Mouse (Mus musculus) E14TG2a.4 (cell line): ENCODE measurements around the gene Zfp212.
A peak's percentile ranks its signal among the peaks of the same experiment; 100 is the strongest.
"Not testable (repeated sequence)": the region's sequence is repeated elsewhere in the genome, so short reads cannot be mapped to it uniquely, and the experiment has no call there.

Source experiments
- H3K27me3 ChIP-seq: 2 replicates; pipeline ENCODE4 v1.6.1; 2014; ENCODE audit warnings: low read length, control low read depth; ENCODE audit not compliant: insufficient read depth
- H3K36me3 ChIP-seq: 2 replicates; pipeline ENCODE4 v1.6.1; 2014; ENCODE audit warnings: low read length, control low read depth; ENCODE audit not compliant: insufficient read depth
- H3K4me1 ChIP-seq: replicated peaks from 2 replicates; pipeline ENCODE4 v1.6.1; 2014; ENCODE audit warnings: low read depth, low read length, control low read depth
- H3K4me3 ChIP-seq: replicated peaks from 2 replicates; pipeline ENCODE4 v1.5.1; 2014; ENCODE audit warnings: mild to moderate bottlenecking, low read length
- H3K9me3 ChIP-seq: 2 replicates; pipeline ENCODE4 v1.6.1; 2014; ENCODE audit warnings: low read length, control low read depth
- CTCF ChIP-seq: conservative IDR thresholded peaks from 2 replicates; pipeline ENCODE4 v1.5.1; 2014; ENCODE audit warnings: low read length
- NANOG ChIP-seq: IDR thresholded peaks from 2 replicates; pipeline ENCODE4 v1.6.1; 2014; ENCODE audit warnings: borderline replicate concordance, low read length, mixed read lengths
- POU5F1 ChIP-seq: IDR thresholded peaks from 2 replicates; pipeline ENCODE4 v1.6.1; 2014; ENCODE audit warnings: low read length, borderline replicate concordance

Gene Zfp212

GRCm38 (mm10) chr6:47954425-47954824 is 34.1 kb downstream of the Zfp212 start:
- TF ChIP-seq CTCF (no peak), NANOG (no peak), POU5F1 (no peak)
- peaks cover 48% of the 10 kb centered on the region for H3K27me3 ChIP-seq
- H3K4me3 ChIP-seq, result no peak overlapping the region
- no peaks in the 10 kb centered on the region for H3K9me3 ChIP-seq
- peaks cover 15% of the 10 kb centered on the region for H3K36me3 ChIP-seq
- H3K4me1 ChIP-seq, result peaks cover 13% of the 10 kb centered on the region

- Histone ChIP-seq H3K36me3 (peaks cover 31% of the 10 kb centered on the region), H3K4me1 (peaks cover 11% of the 10 kb centered on the region), H3K9me3 (no peaks in the 10 kb centered on the region), H3K4me3 (no peak overlapping the region), H3K27me3 (peaks cover 22% of the 10 kb centered on the region)
- TF ChIP-seq CTCF, result no peak
- TF ChIP-seq POU5F1, result no peak
- TF ChIP-seq NANOG, result no peak
Observed at GRCm38 (mm10) chr6:47957816-47958215, 37.5 kb downstream of the Zfp212 start.

GRCm38 (mm10) chr6:47960685-47961421 is 40.6 kb downstream of the Zfp212 start:
- no peaks in the 10 kb centered on the region for H3K27me3 ChIP-seq
- H3K9me3 ChIP-seq, result no peaks in the 10 kb centered on the region
- peaks cover 54% of the 10 kb centered on the region for H3K36me3 ChIP-seq
- H3K4me3 ChIP-seq, result no peak overlapping the region
- TF ChIP-seq CTCF (no peak), POU5F1 (no peak), NANOG (no peak)
- H3K4me1 ChIP-seq, result peaks cover 8% of the 10 kb centered on the region

GRCm38 (mm10) chr6:47963051-47963450 is 42.8 kb downstream of the Zfp212 start:
- Histone ChIP-seq H3K27me3 (no peaks in the 10 kb centered on the region), H3K36me3 (peaks cover 43% of the 10 kb centered on the region), H3K9me3 (no peaks in the 10 kb centered on the region), H3K4me3 (no peak overlapping the region), H3K4me1 (peaks cover 8% of the 10 kb centered on the region)
- TF ChIP-seq POU5F1 (no peak), NANOG (no peak), CTCF (no peak)

- not testable (repeated sequence) for H3K27me3 ChIP-seq, H3K9me3 ChIP-seq, H3K4me1 ChIP-seq, H3K4me3 ChIP-seq
- H3K36me3 ChIP-seq, result peaks cover 20% of the 10 kb centered on the region
Observed at GRCm38 (mm10) chr6:47968166-47968565, 47.9 kb downstream of the Zfp212 start.

- H3K36me3 ChIP-seq, result no peaks in the 10 kb centered on the region
- H3K27me3 ChIP-seq, result peaks cover 18% of the 10 kb centered on the region; the same call in 1 of the 2 replicates
- no peak overlapping the region for H3K4me3 ChIP-seq
- TF ChIP-seq CTCF (peak; percentile 48), NANOG (no peak)
- no peaks in the 10 kb centered on the region for H3K9me3 ChIP-seq
- H3K4me1 ChIP-seq, result peaks cover 13% of the 10 kb centered on the region; the same call in 1 of the 2 replicates
Observed at GRCm38 (mm10) chr6:47974599-47974998, 54.3 kb downstream of the Zfp212 start.

- no peaks in the 10 kb centered on the region for H3K9me3 ChIP-seq
- no peak for TF ChIP-seq POU5F1
- TF ChIP-seq CTCF, result peak; percentile 62
- peaks cover 18% of the 10 kb centered on the region for H3K4me1 ChIP-seq
- H3K36me3 ChIP-seq, result no peaks in the 10 kb centered on the region
- H3K4me3 ChIP-seq, result no peak overlapping the region
- H3K27me3 ChIP-seq, result peaks cover 18% of the 10 kb centered on the region; the same call in 1 of the 2 replicates
Observed at GRCm38 (mm10) chr6:47978897-47979368, 58.7 kb downstream of the Zfp212 start.
